Mouse (Mus musculus): ENCODE measurements around the gene Ap4s1.

DNA sequence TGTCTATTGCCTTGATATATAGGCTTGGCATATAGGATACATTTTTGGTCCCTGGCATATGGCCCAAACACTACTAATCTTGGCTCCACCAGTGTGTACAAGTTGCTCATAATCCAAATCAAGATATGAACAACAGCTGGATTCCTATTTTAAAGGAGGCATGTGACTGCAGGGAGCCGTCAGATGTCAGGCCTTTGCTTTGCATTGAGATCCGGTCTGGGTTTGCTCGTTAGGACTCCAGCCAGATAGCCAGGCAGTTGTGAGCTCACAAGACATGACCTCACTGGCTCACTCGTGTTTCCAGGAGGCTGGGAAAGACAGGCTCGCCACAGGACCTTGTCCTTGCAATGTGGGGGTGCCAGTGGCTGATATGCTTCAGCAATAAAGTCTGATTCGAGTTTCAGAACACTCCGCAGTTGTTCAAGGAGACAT, 45.0 kb downstream of the Ap4s1 start:
- TF ChIP-seq CTCF (IDR thresholded peaks at IDR 0.05; ENCODE audit: control insufficient read depth, insufficient read depth, low read length) (no peak), POLR2A (IDR thresholded peaks at IDR 0.05; ENCODE audit: borderline replicate concordance, control insufficient read depth, low read depth, low read length) (no peak)
